ENCODE assay signal across 10 mouse cellular contexts in genomic region chr19:30128177-30128576, GRCm38 (mm10). TPM values are rescaled to one million over a fixed set of nuclear protein-coding genes. Genes with fewer than 3 reads are reported as not detected.
DNase-seq lines count a peak whose midpoint lies in the region; ATAC-seq and TF ChIP-seq lines count a peak whose summit lies in the region.
"Had no signal": no experiment of that assay in that cellular context is flagged by ENCODE, and none has a peak within 500 bp of the region (broad histone marks: within the 10 kb centered on the region; RNA-seq: fewer than 3 reads in every experiment).

No protein-coding gene starts in this region.

- H3K9me3 ChIP-seq in forebrain, embryonic 13.5 days (replicated peaks) = no peaks in the 10 kb centered on the region
- H3K9me3 ChIP-seq in forebrain, embryonic 11.5 days (ENCODE audit: control insufficient read depth, low read length) = no peaks in the 10 kb centered on the region
- H3K9me3 ChIP-seq in limb, embryonic 14.5 days (ENCODE audit: control insufficient read depth, low read length) = no peaks in the 10 kb centered on the region
- no peaks in the 10 kb centered on the region for H3K9me3 ChIP-seq in limb, embryonic 10.5 days (replicated peaks)
- H3K9me3 ChIP-seq: limb, embryonic 13.5 days had no signal

- TF ChIP-seq POLR2A in limb, embryonic 14.5 days (IDR thresholded peaks at IDR 0.05; ENCODE audit: borderline replicate concordance, extremely low read depth, insufficient read depth, insufficient read length) = no peak

- H3K4me3 ChIP-seq in forebrain, embryonic 13.5 days = no peak overlapping the region
- H3K4me3 ChIP-seq in forebrain, embryonic 11.5 days (ENCODE audit: low read depth, low read length) = no peak overlapping the region
- H3K4me3 ChIP-seq in limb, embryonic 14.5 days (replicated peaks; ENCODE audit: low read length) = no peak overlapping the region
- H3K4me3 ChIP-seq in limb, embryonic 10.5 days = no peak overlapping the region
- H3K4me3 ChIP-seq: limb, embryonic 13.5 days had no signal

- ATAC-seq in forebrain, embryonic 13.5 days = peak; percentile 70
- ATAC-seq in forebrain, embryonic 11.5 days (replicated peaks; ENCODE audit: low FRiP score) = no peak
- ATAC-seq in limb, embryonic 14.5 days (ENCODE audit: low FRiP score, low read depth) = no peak
- peak; percentile 83 for ATAC-seq in megakaryocyte-erythroid progenitor cell, adult 5-6 weeks (replicated peaks; ENCODE audit: low FRiP score, low TSS enrichment, poor library complexity, severe bottlenecking)

- 79% methylated on average over 4 of the region's 4 CpGs for WGBS in forebrain, embryonic 13.5 days
- 79% methylated on average over 4 of the region's 4 CpGs for WGBS in forebrain, embryonic 11.5 days
- 69% methylated on average over 4 of the region's 4 CpGs for WGBS in limb, embryonic 14.5 days
- 86% methylated on average over 4 of the region's 4 CpGs for WGBS in limb, embryonic 10.5 days

- H3K36me3 ChIP-seq in forebrain, embryonic 13.5 days (ENCODE audit: poor library complexity, severe bottlenecking) = peaks cover 22% of the 10 kb centered on the region
- H3K36me3 ChIP-seq in forebrain, embryonic 11.5 days (ENCODE audit: control insufficient read depth, insufficient read depth, low read length) = no peaks in the 10 kb centered on the region; the same call in 1 of the 2 replicates
- no peaks in the 10 kb centered on the region for H3K36me3 ChIP-seq in limb, embryonic 14.5 days (ENCODE audit: control insufficient read depth, insufficient read depth, low read length)
- peaks cover 14% of the 10 kb centered on the region; the same call in 1 of the 2 replicates for H3K36me3 ChIP-seq in limb, embryonic 10.5 days
- H3K36me3 ChIP-seq: limb, embryonic 13.5 days had no signal

- no peaks in the 10 kb centered on the region for H3K27me3 ChIP-seq in forebrain, embryonic 13.5 days
- H3K27me3 ChIP-seq in forebrain, embryonic 11.5 days (ENCODE audit: control insufficient read depth, insufficient read depth, low read length) = no peaks in the 10 kb centered on the region
- H3K27me3 ChIP-seq in limb, embryonic 14.5 days (ENCODE audit: control insufficient read depth, insufficient read depth, low read length) = no peaks in the 10 kb centered on the region
- H3K27me3 ChIP-seq in limb, embryonic 10.5 days (ENCODE audit: low read depth, poor library complexity, severe bottlenecking) = no peaks in the 10 kb centered on the region
- H3K27me3 ChIP-seq: limb, embryonic 13.5 days had no signal

- no peak for DNase-seq in forebrain, embryonic 11.5 days (ENCODE audit: low spot score)
- DNase-seq in limb, embryonic 14.5 days (ENCODE audit: low spot score) = peak; percentile 68
- no peak for DNase-seq in limb, embryonic 10.5 days (ENCODE audit: low spot score)
- DNase-seq in adipocyte (ENCODE audit: low spot score) = peak; percentile 71
- no peak for DNase-seq in frontal cortex, postnatal 25 days (ENCODE audit: low spot score in 2 of 2)
- no peak for DNase-seq in urinary bladder, postnatal 14 days (ENCODE audit: low spot score)
- DNase-seq: heart, postnatal 36 days had no signal

- no peak overlapping the region for H3K27ac ChIP-seq in forebrain, embryonic 13.5 days
- no peak overlapping the region for H3K27ac ChIP-seq in forebrain, embryonic 11.5 days (ENCODE audit: low read depth, low read length)
- H3K27ac ChIP-seq in limb, embryonic 14.5 days (replicated peaks; ENCODE audit: low read depth, low read length) = no peak overlapping the region
- no peak overlapping the region for H3K27ac ChIP-seq in limb, embryonic 10.5 days
- H3K27ac ChIP-seq: limb, embryonic 13.5 days had no signal

- H3K9ac ChIP-seq in forebrain, embryonic 13.5 days = no peak overlapping the region
- H3K9ac ChIP-seq in forebrain, embryonic 11.5 days (ENCODE audit: low read length) = no peak overlapping the region
- H3K9ac ChIP-seq in limb, embryonic 14.5 days (ENCODE audit: low read depth, low read length, severe bottlenecking) = no peak overlapping the region
- H3K9ac ChIP-seq: limb, embryonic 13.5 days had no signal

- no peak overlapping the region for H3K4me2 ChIP-seq in forebrain, embryonic 13.5 days
- no peak overlapping the region for H3K4me2 ChIP-seq in forebrain, embryonic 11.5 days (ENCODE audit: low read depth, low read length, severe bottlenecking)
- no peak overlapping the region for H3K4me2 ChIP-seq in limb, embryonic 14.5 days (replicated peaks; ENCODE audit: low read depth, low read length, severe bottlenecking)
- H3K4me2 ChIP-seq: limb, embryonic 13.5 days had no signal

- H3K4me1 ChIP-seq in forebrain, embryonic 13.5 days = peaks cover 9% of the 10 kb centered on the region
- peaks cover 3% of the 10 kb centered on the region; the same call in 1 of the 2 replicates for H3K4me1 ChIP-seq in forebrain, embryonic 11.5 days (replicated peaks; ENCODE audit: control insufficient read depth, insufficient read depth, low read length)
- H3K4me1 ChIP-seq in limb, embryonic 14.5 days (ENCODE audit: control insufficient read depth, insufficient read depth, low read length) = no peaks in the 10 kb centered on the region
- peaks cover 4% of the 10 kb centered on the region; the same call in 1 of the 2 replicates for H3K4me1 ChIP-seq in limb, embryonic 10.5 days
- H3K4me1 ChIP-seq: limb, embryonic 13.5 days had no signal

RNA-seq across cellular contexts. Expression of gene Gldc, which starts 47.1 kb away (rescaled TPM):
- 23.5 and 25.2 TPM in 2 replicates for polyA plus RNA-seq in forebrain, embryonic 13.5 days (2015; fragmentation: Nextera tagmentation; extraction: Ambion mirVana)
- polyA plus RNA-seq in forebrain, embryonic 11.5 days (2014; fragmentation: Nextera tagmentation; extraction: Ambion mirVana) = 50.8 and 52.6 TPM in 2 replicates
- polyA plus RNA-seq in limb, embryonic 14.5 days (2012; rRNA removed) = 4.9 and 6.6 TPM in 2 replicates
- polyA plus RNA-seq in limb, embryonic 14.5 days (2014; fragmentation: Nextera tagmentation; extraction: Ambion mirVana) = 7.5 and 8.9 TPM in 2 replicates
- 13.9 and 20.0 TPM in 2 replicates for polyA plus RNA-seq in limb, embryonic 10.5 days (2016; fragmentation: Nextera tagmentation; extraction: Ambion mirVana)
- not detected in 2 replicates for total RNA-seq in megakaryocyte-erythroid progenitor cell, adult 5-6 weeks (2014; fragmentation: Nextera tagmentation)
- total RNA-seq in megakaryocyte-erythroid progenitor cell, adult 5-6 weeks (2017) = not detected in 2 replicates

Comparison
In these comparisons a context has a peak if more than half of its experiments do, and no peak if none do; other contexts are left out.
1. ATAC-seq: peak in forebrain, embryonic 13.5 days (single experiment) and megakaryocyte-erythroid progenitor cell, adult 5-6 weeks (single experiment); none in forebrain, embryonic 11.5 days (single experiment) and limb, embryonic 14.5 days (single experiment).
2. DNase-seq: peak in limb, embryonic 14.5 days (single experiment) and adipocyte (single experiment); none in forebrain, embryonic 11.5 days (single experiment), limb, embryonic 10.5 days (single experiment), frontal cortex, postnatal 25 days (0 of 2) and urinary bladder, postnatal 14 days (single experiment).